Mouse (Mus musculus) embryo, embryonic 9.5 days (tissue): ENCODE data around the gene Gar1.

Experiments used
- DNase-seq: peaks from one replicate; pipeline ENCODE4 v3.0.0-alpha.2; 2017; ENCODE audit errors: extremely low spot score

Gene Gar1

DNA sequence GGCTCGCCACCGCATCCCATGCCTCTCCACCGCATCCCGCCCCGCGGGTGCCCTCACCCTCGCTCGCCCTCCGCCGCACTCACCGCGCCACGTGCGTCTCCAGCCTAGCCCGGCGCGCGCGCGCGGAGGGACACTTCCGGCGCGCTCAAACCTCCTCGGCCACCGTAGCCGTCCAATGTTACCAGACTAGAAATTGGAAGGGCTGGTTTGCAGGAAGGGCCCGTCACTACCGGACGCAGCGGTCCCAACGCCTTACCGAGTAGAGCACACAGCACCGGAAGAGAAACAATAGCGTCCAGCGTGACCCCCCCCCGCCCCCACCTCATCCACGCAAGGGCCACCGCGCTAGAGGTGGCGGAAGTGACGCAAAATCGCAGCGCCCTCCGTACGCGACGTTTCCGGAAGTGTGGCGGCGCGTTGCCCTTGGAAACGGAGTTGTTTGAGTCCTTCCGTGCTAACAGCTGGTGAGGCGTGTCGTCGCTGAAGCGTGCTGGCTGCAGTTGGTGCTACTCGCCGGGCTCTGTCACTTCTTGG, at the start of gene Gar1:
Gene Gar1, minus strand, starts transcription at position 362 of the 534 bp plus-strand sequence.
- DNase-seq: peak; percentile 93

DNA sequence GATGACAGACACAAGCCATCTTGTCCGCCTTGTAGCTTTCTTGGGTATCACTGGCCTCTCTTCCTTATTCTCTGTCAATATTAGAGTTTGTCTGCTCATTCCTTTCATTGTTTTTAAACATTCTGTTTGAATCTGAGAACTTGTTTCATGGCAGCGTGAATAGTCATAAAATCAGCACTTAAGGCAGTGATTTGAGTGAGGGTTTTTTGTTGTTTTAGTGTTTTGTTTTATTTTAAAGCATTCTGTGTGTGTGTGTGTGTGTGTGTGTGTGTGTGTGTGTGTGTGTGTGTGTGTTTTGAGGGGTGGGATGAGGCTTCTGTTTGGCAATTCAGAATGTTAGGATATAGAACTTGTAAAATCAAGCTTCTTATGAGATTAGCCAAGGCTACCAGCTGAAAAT, 48.7 kb upstream of the Gar1 start:
- DNase-seq: no peak

- DNase-seq: peak; percentile 54
These were observed 48.0 kb upstream of the Gar1 start for GRCm38 (mm10) chr3:129879131-129879757.

- peak; percentile 89 for DNase-seq
These were observed 47.3 kb upstream of the Gar1 start, which contains the start of gene Pla2g12a for GRCm38 (mm10) chr3:129878405-129879021. Pla2g12a (plus strand) TSS chr3:129878606.

GRCm38 (mm10) chr3:129877327-129877726, 46.1 kb upstream of the Gar1 start:
- no peak for DNase-seq

GRCm38 (mm10) chr3:129863698-129864097, 32.5 kb upstream of the Gar1 start:
- DNase-seq: peak; percentile 24

- no peak for DNase-seq
These were observed 31.4 kb upstream of the Gar1 start for GRCm38 (mm10) chr3:129862592-129862991.

DNA sequence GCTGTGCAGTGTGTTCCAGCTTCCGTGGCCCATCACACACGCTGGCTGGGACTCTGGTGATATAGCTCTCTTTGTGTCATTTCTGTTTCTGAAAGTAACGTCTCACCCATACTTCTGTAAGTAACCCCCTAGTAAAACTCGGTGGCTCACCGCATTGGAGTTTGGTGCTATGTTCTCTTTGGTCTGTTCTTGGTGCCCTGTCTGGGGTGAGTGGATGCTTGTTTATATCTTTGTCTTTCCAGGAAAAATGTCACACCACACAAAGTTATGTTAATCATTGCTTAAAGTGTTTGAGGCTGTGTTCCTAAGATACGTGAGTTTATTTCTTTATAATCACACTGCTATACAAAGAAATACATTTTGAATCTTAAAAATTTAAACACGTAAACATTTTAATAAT, 15.7 kb upstream of the Gar1 start:
- DNase-seq: no peak

GRCm38 (mm10) chr3:129845868-129846267, 14.7 kb upstream of the Gar1 start:
- no peak for DNase-seq

DNA sequence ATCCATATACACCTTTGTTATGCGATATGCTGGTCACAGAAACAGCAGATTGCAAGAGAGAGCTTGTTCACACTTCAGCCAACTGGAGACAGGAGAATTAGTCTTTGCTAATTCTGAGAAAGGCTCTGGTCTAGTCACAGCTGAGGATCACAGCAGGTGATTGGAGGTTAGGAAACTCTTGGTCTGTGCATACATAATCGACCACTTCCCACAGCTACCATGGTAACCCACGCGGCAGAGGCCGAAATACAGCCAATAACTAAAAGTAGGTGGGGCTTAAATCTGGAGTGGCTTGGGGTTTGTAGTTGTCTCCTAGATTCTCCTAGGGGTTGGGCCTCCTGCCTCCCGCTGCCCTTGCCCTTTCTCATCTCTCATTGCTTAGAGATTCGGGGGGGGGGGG, 6.8 kb upstream of the Gar1 start:
- no peak for DNase-seq

DNA sequence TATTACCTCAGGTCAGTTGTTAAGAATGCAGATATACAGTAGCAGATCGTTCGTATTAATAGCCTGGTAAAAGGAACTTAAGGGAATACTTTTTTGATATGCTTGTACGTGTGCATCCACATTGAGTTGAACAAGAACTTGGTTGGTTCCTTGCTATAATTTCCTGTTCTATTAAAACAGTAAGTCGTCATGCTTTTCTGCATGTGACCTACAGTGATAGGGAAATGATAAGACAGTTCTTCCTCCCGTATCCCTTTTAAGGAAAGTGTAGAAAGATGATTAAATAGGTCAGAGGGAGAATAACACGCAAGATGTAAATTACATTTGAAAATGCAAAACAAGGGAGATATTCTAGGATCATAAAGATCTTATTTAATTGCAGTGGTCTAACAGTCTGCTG, 5.8 kb upstream of the Gar1 start:
- DNase-seq: no peak

GRCm38 (mm10) chr3:129836051-129836697, 5.0 kb upstream of the Gar1 start:
- peak; percentile 16 for DNase-seq

- no peak for DNase-seq
These were observed 4.3 kb upstream of the Gar1 start, which contains the start of gene Cfi for GRCm38 (mm10) chr3:129835388-129835934. Cfi (plus strand) TSS chr3:129835884.

DNA sequence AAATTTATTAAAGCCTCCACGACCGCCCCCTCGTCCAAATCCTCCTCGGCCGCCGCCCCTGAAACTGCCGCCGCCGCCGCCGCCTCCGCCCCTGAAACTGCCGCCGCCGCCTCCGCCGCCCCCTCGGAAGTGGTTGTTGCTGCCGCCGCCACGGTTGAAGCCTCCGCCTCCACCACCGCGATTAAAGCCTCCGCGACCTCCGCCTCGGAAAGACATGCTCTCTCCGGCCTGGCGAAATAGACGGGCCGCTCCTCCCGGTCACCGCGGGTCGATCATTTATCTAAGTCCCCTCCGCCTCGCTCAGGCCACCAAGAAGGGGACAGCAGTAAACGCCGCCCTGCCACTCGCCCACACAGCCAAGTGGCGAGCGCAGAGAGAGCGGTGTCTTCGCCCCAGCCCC, 570 bp downstream of the Gar1 start:
- DNase-seq: no peak

DNA sequence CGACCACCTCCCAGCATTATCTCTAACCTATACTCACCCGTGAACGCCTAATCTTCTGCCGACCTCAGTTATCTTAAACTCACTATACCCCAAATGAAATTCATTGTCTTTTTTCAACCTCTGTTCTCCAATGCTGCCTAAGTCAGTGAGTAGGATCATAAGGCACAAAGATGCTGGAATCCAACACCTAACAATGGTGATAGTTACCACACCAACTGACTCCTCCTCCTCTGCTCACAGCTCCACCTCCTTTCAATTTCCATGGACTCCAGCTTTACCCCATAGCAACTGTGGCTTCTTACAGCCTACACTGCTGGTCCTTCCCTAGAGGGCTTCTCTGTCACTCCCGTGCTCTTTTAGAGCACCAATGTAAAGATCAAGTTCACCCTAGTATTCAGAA, 3.5 kb downstream of the Gar1 start:
- no peak for DNase-seq

GRCm38 (mm10) chr3:129826691-129827090, 4.5 kb downstream of the Gar1 start:
- no peak for DNase-seq

DNA sequence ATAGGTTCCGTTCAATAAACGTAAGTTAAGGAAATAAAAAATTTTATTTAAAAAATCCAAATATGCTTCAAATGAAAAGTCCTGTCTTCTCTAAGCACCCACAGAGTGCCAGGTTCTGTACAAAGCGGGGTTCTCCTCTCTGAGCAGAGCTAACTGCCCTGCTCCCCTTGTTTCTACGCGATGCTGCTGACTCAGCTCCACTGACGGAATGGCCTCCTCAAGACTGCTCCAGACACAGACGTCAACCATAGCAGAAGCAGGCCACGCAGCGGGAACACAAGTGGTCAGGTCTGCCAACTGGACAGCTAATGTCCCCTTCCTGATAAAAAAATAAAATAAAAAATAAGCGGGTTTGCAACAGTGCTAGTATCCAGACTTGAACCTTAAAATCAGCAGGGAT, 6.3 kb downstream of the Gar1 start:
- no peak for DNase-seq

- no peak for DNase-seq
These were observed 7.0 kb downstream of the Gar1 start for GRCm38 (mm10) chr3:129824146-129824545.

GRCm38 (mm10) chr3:129823293-129823692, 7.9 kb downstream of the Gar1 start:
- peak; percentile 24 for DNase-seq

GRCm38 (mm10) chr3:129822206-129822775, 8.9 kb downstream of the Gar1 start, which contains the start of gene Rrh:
Rrh (minus strand) TSS chr3:129822587.
- DNase-seq: no peak

- no peak for DNase-seq
These were observed 9.5 kb downstream of the Gar1 start for GRCm38 (mm10) chr3:129821736-129822135.

GRCm38 (mm10) chr3:129820847-129821246, 10.3 kb downstream of the Gar1 start:
- DNase-seq: no peak
